Mouse (Mus musculus): Measurements from ENCODE around the gene Gabrr2. TPM values are rescaled to one million over a fixed set of nuclear protein-coding genes. Genes with fewer than 3 reads are reported as not detected.

Gabrr2 gene
- polyA plus RNA-seq (2021; fragmentation: Nextera tagmentation): 0.83 and 0.87 TPM in 2 replicates
- long read RNA-seq, experiment 1, partial matches to known transcripts: 0 of 7 reads
- long read RNA-seq, experiment 1, other reads (novel, unspliced or antisense): 3 of 7 reads
- long read RNA-seq, experiment 2, partial matches to known transcripts: 0 of 1 reads
- long read RNA-seq, experiment 2, other reads (novel, unspliced or antisense): 0 of 1 reads

GRCm38 (mm10) chr4:33062981-33063380, at the start of gene Gabrr2:
TSS of gene Gabrr2 (plus strand) at chr4:33062999.

GRCm38 (mm10) chr4:33031195-33031960, 31.4 kb upstream of the Gabrr2 start, which contains the start of gene Ube2j1:
TSS of gene Ube2j1 (plus strand) at chr4:33031416.

GRCm38 (mm10) chr4:33132221-33132620, 69.4 kb downstream of the Gabrr2 start, which contains the start of gene Gabrr1:
TSS of gene Gabrr1 (plus strand) at chr4:33132521.

Other genes with a start within 250 kb of the Gabrr2 start
- 12.0 and 12.9 TPM in 2 replicates for gene Ankrd6, start 112.2 kb upstream of the Gabrr2 start, polyA plus RNA-seq (2021; fragmentation: Nextera tagmentation)
- 22.9 and 31.8 TPM in 2 replicates for gene Rragd, start 80.0 kb upstream of the Gabrr2 start, polyA plus RNA-seq (2021; fragmentation: Nextera tagmentation)
- 34.1 and 40.6 TPM in 2 replicates for gene Ube2j1, start 31.6 kb upstream of the Gabrr2 start, polyA plus RNA-seq (2021; fragmentation: Nextera tagmentation)
- gene Gabrr1, start 69.5 kb downstream of the Gabrr2 start, polyA plus RNA-seq (2021; fragmentation: Nextera tagmentation): 0.09 TPM in 1 of 2 replicates, not detected in the other
- gene Pm20d2, start 126.7 kb downstream of the Gabrr2 start, polyA plus RNA-seq (2021; fragmentation: Nextera tagmentation): 0.72 and 3.0 TPM in 2 replicates
- 14.6 and 23.3 TPM in 2 replicates for gene Srsf12, start 146.0 kb downstream of the Gabrr2 start, polyA plus RNA-seq (2021; fragmentation: Nextera tagmentation)
- 20.5 and 124 TPM in 2 replicates for gene Pnrc1, start 227.2 kb downstream of the Gabrr2 start, polyA plus RNA-seq (2021; fragmentation: Nextera tagmentation)
- 9.1 and 13.5 TPM in 2 replicates for gene Rngtt, start 247.3 kb downstream of the Gabrr2 start, polyA plus RNA-seq (2021; fragmentation: Nextera tagmentation)